Mouse (Mus musculus) neural tube, embryonic 11.5 days (tissue): ENCODE results near the gene Ugt1a8. TPM values are rescaled to one million over a fixed set of nuclear protein-coding genes. Genes with fewer than 3 reads are reported as not detected.
"Not testable (repeated sequence)": the region's sequence is repeated elsewhere in the genome, so short reads cannot be mapped to it uniquely, and the experiment has no call there.

Source experiments
- ATAC-seq: fragments of 200-750 bp; cut with Nextera tagmentation; 2 replicates; pipeline ENCODE4 v1.8.0; 2017; ENCODE audit warnings: moderate number of reproducible peaks, mild to moderate bottlenecking, moderate TSS enrichment, moderate library complexity; ENCODE audit not compliant: insufficient read depth, low FRiP score, low TSS enrichment
- DNase-seq: peaks from one replicate; pipeline ENCODE4 v3.0.0-alpha.2; 2015; ENCODE audit warnings: low spot score
- H3K27ac ChIP-seq: fragments of 300-500 bp; sonication (generic); 2 replicates; pipeline ENCODE4 v1.5.1; 2014; ENCODE audit warnings: low read depth, mild to moderate bottlenecking, low read length
- H3K27me3 ChIP-seq: fragments of 300-500 bp; sonication (generic); 2 replicates; pipeline ENCODE4 v1.6.1; 2014; ENCODE audit warnings: mild to moderate bottlenecking, low read length, mixed read lengths; ENCODE audit not compliant: control insufficient read depth, insufficient read depth
- H3K36me3 ChIP-seq: fragments of 300-500 bp; sonication (generic); 2 replicates; pipeline ENCODE4 v1.6.1; 2014; ENCODE audit warnings: mild to moderate bottlenecking, low read length, moderate library complexity, mixed read lengths; ENCODE audit not compliant: control insufficient read depth, insufficient read depth
- H3K4me1 ChIP-seq: fragments of 300-500 bp; sonication (generic); 2 replicates; pipeline ENCODE4 v1.6.1; 2014; ENCODE audit warnings: low read length, mixed read lengths; ENCODE audit not compliant: control insufficient read depth, insufficient read depth
- H3K4me2 ChIP-seq: fragments of 300-500 bp; sonication (generic); 2 replicates; pipeline ENCODE4 v1.6.1; 2014; ENCODE audit warnings: low read depth, mild to moderate bottlenecking, moderate library complexity
- H3K4me3 ChIP-seq: fragments of 300-500 bp; sonication (generic); 2 replicates; pipeline ENCODE4 v1.5.1; 2014; ENCODE audit warnings: low read depth, low read length
- H3K9ac ChIP-seq: fragments of 300-500 bp; sonication (generic); 2 replicates; pipeline ENCODE4 v1.6.1; 2014; ENCODE audit warnings: mild to moderate bottlenecking, low read length
- H3K9me3 ChIP-seq: fragments of 300-500 bp; sonication (generic); 2 replicates; pipeline ENCODE4 v1.6.1; 2016; ENCODE audit warnings: low read length; ENCODE audit not compliant: control insufficient read depth
- WGBS: fragments of 180-500 bp; shearing (Covaris S2); extraction: QIAGEN DNeasy Blood & Tissue Kit; methylation state at CpG from one replicate; pipeline ENCODE4 v1.1.7; 2014; 5-methylcytosine and 5-hydroxymethylcytosine counted together
- polyA plus RNA-seq: library from polyadenylated mRNA; unstranded; fragments of >200 nt; fragmentation: Nextera tagmentation; extraction: Ambion mirVana; gene quantifications from 2 replicates; pipeline ENCODE4 v1.2.1, GENCODE M21; 2014

The Ugt1a8 gene
- polyA plus RNA-seq, 1 experiment from 2014 or later: not detected

DNA sequence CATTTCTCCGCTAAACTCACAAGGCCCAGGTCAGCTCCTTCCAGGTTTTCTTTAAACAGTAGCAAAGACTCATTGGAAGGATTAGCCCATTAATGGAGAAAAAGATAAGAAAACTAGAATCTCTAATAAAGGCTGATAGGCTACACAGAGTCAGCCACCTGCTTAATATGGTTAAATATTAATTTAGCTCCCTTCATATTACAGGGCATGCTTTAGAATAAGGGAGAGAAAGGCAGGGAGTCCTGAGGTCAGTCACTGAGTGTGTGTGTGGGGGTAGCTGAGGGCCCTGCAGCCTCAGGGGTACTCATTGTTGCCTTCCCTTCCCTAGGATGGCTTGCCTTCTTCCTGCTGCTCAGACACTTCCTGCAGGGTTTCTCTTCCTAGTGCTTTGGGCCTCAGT is 50.5 kb downstream of the Ugt1a8 start:
- Histone ChIP-seq H3K4me2 (no peak overlapping the region), H3K27ac (no peak overlapping the region), H3K9me3 (no peaks in the 10 kb centered on the region), H3K4me3 (no peak overlapping the region), H3K4me1 (0 out of 2 replicates have a peak, but pooled peaks cover 4% of the 10 kb centered on the region), H3K9ac (no peak overlapping the region), H3K36me3 (no peaks in the 10 kb centered on the region), H3K27me3 (no peaks in the 10 kb centered on the region)
- ATAC-seq: no peak
- DNase-seq: no peak
- WGBS: 88% methylated on average over 1 of the region's 1 CpGs

- not testable (repeated sequence) for H3K9ac ChIP-seq, H3K9me3 ChIP-seq, H3K27me3 ChIP-seq, H3K27ac ChIP-seq, H3K36me3 ChIP-seq, H3K4me2 ChIP-seq, ATAC-seq, DNase-seq, H3K4me1 ChIP-seq, H3K4me3 ChIP-seq
- WGBS: 38% methylated on average over 1 of the region's 1 CpGs
These were observed 52.9 kb downstream of the Ugt1a8 start for GRCm38 (mm10) chr1:88140492-88140891.

GRCm38 (mm10) chr1:88143966-88144675 is 56.5 kb downstream of the Ugt1a8 start:
- H3K4me2 ChIP-seq, H3K9ac ChIP-seq, ATAC-seq, H3K4me3 ChIP-seq, H3K4me1 ChIP-seq, H3K36me3 ChIP-seq, H3K27me3 ChIP-seq, H3K9me3 ChIP-seq, H3K27ac ChIP-seq: not testable (repeated sequence)
- WGBS: 6% methylated on average over 4 of the region's 5 CpGs
- peak; percentile 35 for DNase-seq

- H3K4me3 ChIP-seq, H3K9ac ChIP-seq, H3K4me1 ChIP-seq, H3K27me3 ChIP-seq, DNase-seq, ATAC-seq, H3K4me2 ChIP-seq, H3K27ac ChIP-seq, H3K9me3 ChIP-seq, H3K36me3 ChIP-seq: not testable (repeated sequence)
- whole genome bisulfite sequencing: 74% methylated on average over 2 of the region's 2 CpGs
These were observed 57.7 kb downstream of the Ugt1a8 start for GRCm38 (mm10) chr1:88145278-88145677.

- H3K4me3 ChIP-seq, H3K36me3 ChIP-seq, H3K27me3 ChIP-seq, H3K27ac ChIP-seq, H3K9me3 ChIP-seq, H3K9ac ChIP-seq, ATAC-seq, H3K4me1 ChIP-seq, DNase-seq, H3K4me2 ChIP-seq: not testable (repeated sequence)
- 73% methylated on average over 2 of the region's 2 CpGs for WGBS
These were observed 62.5 kb downstream of the Ugt1a8 start for GRCm38 (mm10) chr1:88150133-88150532.

DNA sequence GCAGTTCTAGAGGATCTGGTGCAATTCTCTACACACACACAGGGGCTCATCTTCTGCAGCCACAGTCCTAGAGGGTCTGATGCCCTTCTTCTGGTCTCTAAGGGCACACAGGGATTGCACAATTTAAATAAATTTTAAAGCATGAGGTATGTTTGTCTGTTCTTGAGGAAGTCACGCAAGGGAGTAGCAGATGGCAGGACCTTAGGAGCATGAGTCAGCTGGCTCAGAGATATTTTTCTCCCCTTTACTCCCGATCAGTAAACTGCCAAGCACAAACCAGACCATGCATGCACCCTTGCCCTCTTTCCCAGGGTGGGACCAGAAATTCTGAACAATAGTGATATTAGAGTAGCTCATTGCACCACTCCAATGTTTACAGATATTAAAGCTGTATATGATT is 70.8 kb downstream of the Ugt1a8 start:
- no peaks in the 10 kb centered on the region for H3K27me3 ChIP-seq
- no peak overlapping the region for H3K9ac ChIP-seq
- ATAC-seq (no peak), DNase-seq (no peak)
- 89% methylated on average over 2 of the region's 2 CpGs for WGBS
- H3K36me3 ChIP-seq: no peaks in the 10 kb centered on the region
- H3K9me3 ChIP-seq: no peaks in the 10 kb centered on the region
- H3K4me3 ChIP-seq: no peak overlapping the region
- no peak overlapping the region for H3K4me2 ChIP-seq
- no peaks in the 10 kb centered on the region for H3K4me1 ChIP-seq
- no peak overlapping the region for H3K27ac ChIP-seq

DNA sequence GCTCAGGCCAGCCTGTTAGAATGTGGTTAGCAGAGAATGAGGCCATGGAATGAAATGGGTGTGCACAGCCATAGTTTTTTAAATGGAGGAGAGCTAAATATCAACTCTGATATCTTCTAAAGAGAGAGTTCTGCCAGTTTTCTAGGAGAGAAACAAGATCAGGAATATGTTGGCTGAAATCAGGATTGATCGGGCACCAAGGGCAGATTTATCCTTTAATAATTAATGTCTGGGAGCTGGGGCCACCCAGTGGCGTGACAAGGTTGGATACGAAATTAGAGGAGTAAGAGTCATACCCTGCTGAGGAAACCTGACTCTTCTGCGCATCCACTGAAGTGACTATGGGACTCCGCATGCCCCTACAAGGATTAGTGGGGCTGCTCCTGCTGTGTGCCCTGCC is 78.1 kb downstream of the Ugt1a8 start, which contains the start of gene Ugt1a5:
Ugt1a5 (plus strand) TSS at position 302 of the 400 bp plus-strand sequence.
- 85% methylated on average over 5 of the region's 5 CpGs for WGBS
- no peak for DNase-seq
- no peak for ATAC-seq
- no peak within 1 kb of the TSS for H3K4me3 ChIP-seq
- no peak within 1 kb of the TSS for H3K4me2 ChIP-seq
- H3K4me1 ChIP-seq: no peaks in the 10 kb centered on the region
- no peak within 1 kb of the TSS for H3K27ac ChIP-seq
- no peaks in the 10 kb centered on the region for H3K27me3 ChIP-seq
- H3K9ac ChIP-seq: no peak within 1 kb of the TSS
- H3K36me3 ChIP-seq: no peaks in the 10 kb centered on the region
- no peaks in the 10 kb centered on the region for H3K9me3 ChIP-seq

DNA sequence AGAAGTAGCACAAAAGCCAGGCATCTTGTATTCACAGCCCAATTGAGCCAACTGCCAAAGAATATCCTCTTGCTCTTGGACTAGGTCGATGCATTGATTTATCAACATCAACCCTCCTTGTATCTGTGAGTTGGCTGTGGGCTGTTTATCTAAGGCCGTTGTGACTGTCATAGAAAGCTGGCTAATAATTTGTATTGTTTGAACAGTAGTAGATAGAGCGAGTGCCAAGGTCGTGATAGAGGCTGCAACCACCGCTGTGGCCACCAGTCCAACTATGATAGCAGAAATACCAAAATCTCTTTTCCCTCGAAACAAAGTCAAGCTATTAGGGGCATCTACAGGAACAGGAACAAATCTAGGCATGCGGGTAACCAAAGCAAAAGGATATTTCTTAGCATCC is 84.6 kb downstream of the Ugt1a8 start:
- WGBS: 93% methylated on average over 5 of the region's 7 CpGs
- H3K9me3 ChIP-seq, DNase-seq, ATAC-seq, H3K27me3 ChIP-seq, H3K4me1 ChIP-seq, H3K36me3 ChIP-seq, H3K4me3 ChIP-seq, H3K9ac ChIP-seq, H3K27ac ChIP-seq, H3K4me2 ChIP-seq: not testable (repeated sequence)

- DNase-seq (no peak), ATAC-seq (no peak)
- Histone ChIP-seq H3K27me3 (no peaks in the 10 kb centered on the region), H3K27ac (no peak overlapping the region), H3K36me3 (no peaks in the 10 kb centered on the region), H3K4me3 (no peak overlapping the region), H3K9ac (no peak overlapping the region), H3K4me1 (no peaks in the 10 kb centered on the region), H3K9me3 (no peaks in the 10 kb centered on the region), H3K4me2 (no peak overlapping the region)
- 94% methylated on average over 1 of the region's 1 CpGs for WGBS
These were observed 92.0 kb downstream of the Ugt1a8 start for GRCm38 (mm10) chr1:88179657-88180056.
